Comparison of ENCODE assay signal across 10 mouse cellular contexts in genomic region chr11:95515376-95516323, GRCm38 (mm10). TPM values are rescaled to one million over a fixed set of nuclear protein-coding genes. Genes with fewer than 3 reads are reported as not detected.
A peak's percentile ranks its signal among the peaks of the same experiment; 100 is the strongest.
DNase-seq lines count a peak whose midpoint lies in the region; ATAC-seq lines count a peak whose summit lies in the region.
"Had no signal": no experiment of that assay in that cellular context is flagged by ENCODE, and none has a peak within 500 bp of the region (broad histone marks: within the 10 kb centered on the region; RNA-seq: fewer than 3 reads in every experiment).

No protein-coding gene starts in this region.

- H3K9ac ChIP-seq in limb, embryonic 11.5 days (ENCODE audit: low read length), result no peak overlapping the region
- no peak overlapping the region for H3K9ac ChIP-seq in neural tube, embryonic 12.5 days

- H3K4me2 ChIP-seq in limb, embryonic 11.5 days (ENCODE audit: low read depth, severe bottlenecking), result peak overlapping the region; percentile 99; the same call in 1 of the 2 replicates
- peak overlapping the region; percentile 7; the same call in 1 of the 2 replicates for H3K4me2 ChIP-seq in neural tube, embryonic 12.5 days (replicated peaks)

- no peak for ATAC-seq in limb, embryonic 11.5 days (ENCODE audit: insufficient number of reproducible peaks, low FRiP score, low TSS enrichment, low read depth)
- ATAC-seq in neural tube, embryonic 12.5 days (ENCODE audit: low FRiP score, low read depth), result no peak

- peaks cover 16% of the 10 kb centered on the region for H3K4me1 ChIP-seq in limb, embryonic 11.5 days (ENCODE audit: control insufficient read depth, insufficient read depth, low read length)
- H3K4me1 ChIP-seq in neural tube, embryonic 12.5 days, result peaks cover 50% of the 10 kb centered on the region

- peak; percentile 46 for DNase-seq in cerebellum, adult 9-10 months
- DNase-seq in cerebellum, adult 8-10 months, result no peak
- DNase-seq in left cerebral cortex, postnatal 4 days, result peak; percentile 69
- DNase-seq in left cerebral cortex, adult 8-10 months (ENCODE audit: low spot score in 2 of 2), result no peak
- no peak for DNase-seq in limb, embryonic 11.5 days (ENCODE audit: low spot score)
- no peak for DNase-seq in frontal cortex, adult 2 months (ENCODE audit: extremely low spot score in 1 of 2, low spot score in 1 of 2)
- DNase-seq in gastrocnemius, postnatal 4 days (ENCODE audit: low spot score in 2 of 2), result no peak

- no peaks in the 10 kb centered on the region for H3K36me3 ChIP-seq in limb, embryonic 11.5 days (ENCODE audit: control insufficient read depth, insufficient read depth, low read length)
- no peaks in the 10 kb centered on the region for H3K36me3 ChIP-seq in neural tube, embryonic 12.5 days

- 0 out of 2 replicates have a peak overlapping the region, but pooled peaks have one; percentile 56 for H3K4me3 ChIP-seq in limb, embryonic 11.5 days (ENCODE audit: low read depth, low read length)
- H3K4me3 ChIP-seq in neural tube, embryonic 12.5 days, result no peak overlapping the region

- H3K27me3 ChIP-seq in limb, embryonic 11.5 days (ENCODE audit: control insufficient read depth, insufficient read depth, low read length), result peaks cover 20% of the 10 kb centered on the region
- peaks cover 43% of the 10 kb centered on the region for H3K27me3 ChIP-seq in neural tube, embryonic 12.5 days (replicated peaks)

- H3K27ac ChIP-seq in limb, embryonic 11.5 days (replicated peaks; ENCODE audit: low read depth, low read length), result no peak overlapping the region
- H3K27ac ChIP-seq in neural tube, embryonic 12.5 days, result no peak overlapping the region
- H3K27ac ChIP-seq: kidney, postnatal 0 days had no signal

- H3K9me3 ChIP-seq in limb, embryonic 11.5 days (ENCODE audit: control insufficient read depth, low read length), result no peaks in the 10 kb centered on the region
- H3K9me3 ChIP-seq in neural tube, embryonic 12.5 days, result no peaks in the 10 kb centered on the region

- intact Hi-C loops in left cerebral cortex, postnatal 4 days (cut with DNase I), result no loop called here

- WGBS in limb, embryonic 11.5 days, result 43% methylated on average over 17 of the region's 17 CpGs
- WGBS in neural tube, embryonic 12.5 days, result 36% methylated on average over 17 of the region's 17 CpGs

RNA-seq across cellular contexts. Expression of gene Nxph3, which starts 1.3 kb away (rescaled TPM):
- total RNA-seq in left cerebral cortex, postnatal 4 days (2021), result 10 to 100 TPM; 40.2 to 44.0 TPM
- total RNA-seq in left cerebral cortex, adult 8-10 months (2022), result 10 to 100 TPM; 26.5 to 33.0 (median 32.3) TPM
- 0.37 and 1.5 TPM in 2 replicates for polyA plus RNA-seq in limb, embryonic 11.5 days (2014; fragmentation: Nextera tagmentation; extraction: Ambion mirVana)
- 0.49 and 0.55 TPM in 2 replicates for polyA plus RNA-seq in neural tube, embryonic 12.5 days (2016; fragmentation: Nextera tagmentation; extraction: Ambion mirVana)
- 12.5 and 15.2 TPM in 2 replicates for polyA plus RNA-seq in frontal cortex, adult 2 months (2012; rRNA removed)
- total RNA-seq in gastrocnemius, postnatal 4 days (2021), result 1 to 10 TPM; 1.3 to 1.8 TPM
- total RNA-seq: megakaryocyte, adult 5-6 weeks had no signal

Comparison
In these comparisons a context has a peak if more than half of its experiments do, and no peak if none do; other contexts are left out.
1. DNase-seq: peak in cerebellum, adult 9-10 months (single experiment) and left cerebral cortex, postnatal 4 days (single experiment); none in cerebellum, adult 8-10 months (single experiment), left cerebral cortex, adult 8-10 months (0 of 2), limb, embryonic 11.5 days (single experiment), frontal cortex, adult 2 months (0 of 2) and gastrocnemius, postnatal 4 days (0 of 2).
2. RNA of gene Nxph3, which starts 1.3 kb away (total RNA-seq): 40.2 to 44.0 TPM in left cerebral cortex, postnatal 4 days and 26.5 to 33.0 TPM in left cerebral cortex, adult 8-10 months; 1.3 to 1.8 TPM in gastrocnemius, postnatal 4 days; every median in the first group is over 4 times any median in the second.